Mouse (Mus musculus) small intestine, adult 2 months (tissue): Measurements from ENCODE around the gene Susd4.

Source experiments
- CTCF ChIP-seq: fragments of 200-500 bp; IDR thresholded peaks from 2 replicates; pipeline ENCODE4 v1.5.1; 2012; ENCODE audit warnings: low read depth, mild to moderate bottlenecking, control low read depth, inconsistent platforms, low read length, moderate library complexity, mixed read lengths; ENCODE audit not compliant: insufficient replicate concordance, insufficient read length; ENCODE audit errors: extremely low read depth
- POLR2A ChIP-seq: fragments of 200-500 bp; IDR thresholded peaks from 2 replicates; pipeline ENCODE4 v1.6.1; 2012; ENCODE audit warnings: low read depth, mild to moderate bottlenecking, control low read depth, inconsistent platforms, low read length, moderate library complexity

GRCm38 (mm10) chr1:182941921-182942320, 178.3 kb downstream of the Susd4 start:
- TF ChIP-seq CTCF = no peak
- no peak for TF ChIP-seq POLR2A
